Mouse (Mus musculus): ENCODE data around the gene Actn4. TPM values are rescaled to one million over a fixed set of nuclear protein-coding genes. Genes with fewer than 3 reads are reported as not detected.

Gene Actn4
- 485 TPM for polyA plus RNA-seq (2021)

DNA sequence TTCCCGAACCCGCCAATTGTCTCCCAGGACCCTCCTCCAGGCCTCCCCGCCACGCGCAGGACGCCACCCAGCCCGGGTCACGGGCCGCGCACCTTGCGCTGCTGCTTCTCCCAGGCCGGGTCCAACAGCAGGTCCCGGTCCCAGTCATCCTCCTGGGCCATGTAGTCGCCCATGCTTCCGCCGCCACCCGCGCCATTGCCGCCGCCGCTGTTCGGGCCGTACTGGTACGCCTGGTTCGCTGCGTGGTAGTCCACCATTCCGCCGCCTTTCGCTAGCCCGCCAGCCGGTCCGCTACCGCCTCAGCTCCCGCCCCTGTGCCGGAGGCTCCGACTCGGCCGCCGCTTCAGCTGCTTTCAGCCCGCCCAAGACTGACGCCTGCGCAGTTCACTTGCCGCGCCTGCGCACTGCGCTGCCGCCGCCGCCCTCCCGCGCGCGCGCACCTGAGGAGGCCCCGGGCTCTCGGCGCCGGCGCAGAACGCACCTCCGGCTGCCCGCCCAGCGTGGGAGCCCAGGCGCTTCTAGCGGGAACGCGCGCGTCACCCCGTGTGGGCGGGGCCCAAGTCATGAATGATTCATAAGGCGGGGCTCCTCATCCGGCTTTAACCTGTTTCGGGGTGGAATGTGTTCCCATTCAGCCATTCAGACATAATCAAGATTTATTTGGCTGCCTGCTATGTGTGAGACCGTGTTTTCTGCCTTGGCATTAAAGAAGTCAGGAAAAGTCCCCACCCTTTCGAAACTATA, at the start of gene Actn4:
TSS of gene Actn4 (minus strand) at position 414 of the 744 bp plus-strand sequence.
- peak; percentile 63 for ATAC-seq
- no peak for TF ChIP-seq CTCF (IDR thresholded peaks at IDR 0.05)
- H3K27me3 ChIP-seq: no peaks in the 10 kb centered on the region
- POLR2A ChIA-PET: interaction anchor here (0.7 to 1.0 kb wide), 3 partner anchors 8 to 66 kb away, joined by 3 to 4 read pairs (median 3); no protein-coding TSS in a partner anchor
- DNase-seq (ENCODE audit: low read depth, low spot score): peak; percentile 85
- CTCF ChIA-PET: interaction anchor here (0.9 to 1.4 kb wide), 2 partner anchors 10 to 41 kb away, joined by 3 to 4 read pairs; no protein-coding TSS in a partner anchor
- in situ Hi-C loops (cut with MboI; ENCODE audit: low pct_unique_long_range_greater_than_20kb): loop anchor here (10.0 kb wide), 1 partner anchor 47 kb away; no protein-coding TSS in a partner anchor

- peaks cover 5% of the 10 kb centered on the region for H3K27me3 ChIP-seq
- DNase-seq (ENCODE audit: low read depth, low spot score) (no peak), ATAC-seq (no peak)
- in situ Hi-C loops (cut with MboI; ENCODE audit: low pct_unique_long_range_greater_than_20kb): no loop called here
- ChIA-PET CTCF (no interaction called here), POLR2A (no interaction called here)
- no peak for TF ChIP-seq CTCF (IDR thresholded peaks at IDR 0.05)
Observed at GRCm38 (mm10) chr7:29008714-29009113, 46.6 kb upstream of the Actn4 start.

DNA sequence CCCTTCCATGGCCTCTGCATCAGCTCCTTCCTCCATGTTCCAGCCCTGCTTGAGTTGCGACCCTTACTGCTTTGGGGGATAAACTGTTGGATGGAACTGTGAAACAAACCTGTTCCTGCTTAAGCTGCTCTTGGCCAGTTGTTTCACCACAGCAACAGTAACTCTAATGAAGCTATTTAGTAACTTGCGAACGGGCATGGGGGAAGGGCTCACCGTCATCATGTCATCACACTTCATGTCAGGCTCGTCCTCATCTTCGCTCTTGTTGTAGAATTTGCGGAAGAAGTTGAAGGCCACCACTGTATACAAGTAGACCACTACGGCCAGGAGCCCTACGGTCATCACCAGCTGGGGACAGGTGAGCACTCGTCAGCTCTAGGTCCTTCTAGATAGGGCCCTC, 46.0 kb upstream of the Actn4 start:
- ChIA-PET CTCF (interaction anchor here (1.4 kb wide), 1 partner anchor 10 kb away, joined by 3 read pairs; no protein-coding TSS in a partner anchor), POLR2A (no interaction called here)
- peaks cover 5% of the 10 kb centered on the region for H3K27me3 ChIP-seq
- ATAC-seq (no peak), DNase-seq (ENCODE audit: low read depth, low spot score) (no peak)
- TF ChIP-seq CTCF (IDR thresholded peaks at IDR 0.05): no peak
- in situ Hi-C loops (cut with MboI; ENCODE audit: low pct_unique_long_range_greater_than_20kb): no loop called here

GRCm38 (mm10) chr7:29007224-29008101, 45.3 kb upstream of the Actn4 start:
- ChIA-PET POLR2A (no interaction called here), CTCF (interaction anchor here (1.4 kb wide), 1 partner anchor 11 kb away, joined by 3 read pairs; no protein-coding TSS in a partner anchor)
- DNase-seq (ENCODE audit: low read depth, low spot score): no peak
- peaks cover 5% of the 10 kb centered on the region for H3K27me3 ChIP-seq
- TF ChIP-seq CTCF (IDR thresholded peaks at IDR 0.05): no peak
- in situ Hi-C loops (cut with MboI; ENCODE audit: low pct_unique_long_range_greater_than_20kb): no loop called here
- no peak for ATAC-seq

- in situ Hi-C loops (cut with MboI; ENCODE audit: low pct_unique_long_range_greater_than_20kb): no loop called here
- no peak for TF ChIP-seq CTCF (IDR thresholded peaks at IDR 0.05)
- CTCF ChIA-PET: no interaction called here
- POLR2A ChIA-PET: interaction anchor here (0.9 kb wide), 1 partner anchor 19 kb away, joined by 4 read pairs; no protein-coding TSS in a partner anchor
- DNase-seq (ENCODE audit: low read depth, low spot score): no peak
- peak; percentile 38 for ATAC-seq
- no peaks in the 10 kb centered on the region for H3K27me3 ChIP-seq
Observed at GRCm38 (mm10) chr7:29000651-29001605, 38.8 kb upstream of the Actn4 start.

DNA sequence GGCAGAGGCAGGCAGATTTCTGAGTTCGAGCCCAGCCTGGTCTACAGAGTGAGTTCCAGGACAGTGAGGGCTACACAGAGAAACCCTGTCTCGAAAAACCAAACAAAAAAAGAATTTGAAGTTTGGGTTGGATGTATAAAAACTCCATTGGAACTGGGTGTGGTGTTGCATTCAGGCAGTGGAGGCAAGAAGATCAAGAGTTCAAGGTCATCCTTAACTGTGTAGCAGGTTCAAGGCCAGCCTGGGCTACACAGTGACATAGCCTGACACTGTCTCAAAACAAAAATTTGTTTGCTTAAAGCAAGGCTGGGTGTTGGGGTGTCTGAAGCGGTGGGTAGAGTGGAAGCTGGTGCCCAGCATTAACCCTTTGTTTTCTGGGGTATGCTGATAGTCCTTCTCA, 31.3 kb upstream of the Actn4 start:
- POLR2A ChIA-PET: no interaction called here
- DNase-seq (ENCODE audit: low read depth, low spot score): no peak
- no peak for TF ChIP-seq CTCF (IDR thresholded peaks at IDR 0.05)
- CTCF ChIA-PET: interaction anchor here (1.0 kb wide), 1 partner anchor 9 kb away, joined by 3 read pairs; no protein-coding TSS in a partner anchor
- no peaks in the 10 kb centered on the region for H3K27me3 ChIP-seq
- in situ Hi-C loops (cut with MboI; ENCODE audit: low pct_unique_long_range_greater_than_20kb): no loop called here
- ATAC-seq: no peak

DNA sequence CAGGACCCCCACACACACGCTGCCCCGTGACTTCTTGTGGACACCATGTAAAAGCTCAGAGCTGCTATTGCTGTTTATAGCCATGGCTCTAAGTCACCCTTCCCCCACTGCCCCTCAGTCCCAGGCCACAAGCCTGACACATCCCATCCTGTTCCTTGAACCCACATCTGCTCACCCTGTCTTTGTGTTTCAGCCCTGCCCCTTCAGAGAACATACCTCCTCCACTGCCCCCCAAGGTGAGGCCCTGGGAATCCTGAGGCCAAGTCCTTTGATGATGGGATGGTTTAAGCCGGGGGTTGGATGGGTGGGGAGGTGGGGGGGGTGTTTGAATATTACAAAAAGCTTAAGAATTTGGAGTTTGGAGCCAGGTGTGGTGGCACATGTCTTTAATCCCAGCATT, 30.9 kb upstream of the Actn4 start:
- TF ChIP-seq CTCF (IDR thresholded peaks at IDR 0.05): no peak
- in situ Hi-C loops (cut with MboI; ENCODE audit: low pct_unique_long_range_greater_than_20kb): no loop called here
- H3K27me3 ChIP-seq: no peaks in the 10 kb centered on the region
- ATAC-seq (no peak), DNase-seq (ENCODE audit: low read depth, low spot score) (no peak)
- CTCF ChIA-PET: interaction anchor here (0.5 to 1.0 kb wide), 2 partner anchors 10 to 63 kb away, joined by 3 read pairs; no protein-coding TSS in a partner anchor
- POLR2A ChIA-PET: no interaction called here

DNA sequence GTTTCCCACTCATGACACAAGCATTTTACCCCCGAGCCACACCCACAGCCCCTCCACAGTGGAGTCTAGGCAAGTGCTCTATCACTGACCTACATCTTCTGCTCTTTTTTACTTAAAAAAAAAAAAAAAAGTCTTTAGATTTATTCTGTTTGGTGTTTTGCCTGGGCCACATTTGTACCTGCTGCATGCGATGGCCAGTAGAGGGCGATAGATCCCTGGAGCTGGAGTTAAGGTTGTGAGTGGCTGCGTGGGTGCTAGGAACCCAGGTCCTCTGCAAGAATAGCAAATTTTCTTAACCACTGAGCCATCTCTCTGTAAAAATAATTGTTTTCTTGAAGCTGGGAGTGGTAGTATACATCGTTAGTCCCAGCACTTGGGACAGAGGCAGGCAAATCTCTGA, 29.5 kb upstream of the Actn4 start:
- in situ Hi-C loops (cut with MboI; ENCODE audit: low pct_unique_long_range_greater_than_20kb): no loop called here
- no peaks in the 10 kb centered on the region for H3K27me3 ChIP-seq
- ATAC-seq (no peak), DNase-seq (ENCODE audit: low read depth, low spot score) (no peak)
- TF ChIP-seq CTCF (IDR thresholded peaks at IDR 0.05): no peak
- POLR2A ChIA-PET: interaction anchor here (0.7 to 0.9 kb wide), 2 partner anchors 11 to 33 kb away, joined by 3 read pairs; no protein-coding TSS in a partner anchor
- CTCF ChIA-PET: interaction anchor here (0.9 kb wide), 1 partner anchor 48 kb away, joined by 4 read pairs; no protein-coding TSS in a partner anchor

GRCm38 (mm10) chr7:28990766-28991273, 28.7 kb upstream of the Actn4 start:
- POLR2A ChIA-PET: no interaction called here
- ATAC-seq (no peak), DNase-seq (ENCODE audit: low read depth, low spot score) (no peak)
- H3K27me3 ChIP-seq: no peaks in the 10 kb centered on the region
- in situ Hi-C loops (cut with MboI; ENCODE audit: low pct_unique_long_range_greater_than_20kb): no loop called here
- TF ChIP-seq CTCF (IDR thresholded peaks at IDR 0.05): no peak
- CTCF ChIA-PET: no interaction called here

All from Patski (cell line).